Mouse (Mus musculus) heart, postnatal 10 days (tissue): ENCODE results near the gene Zfp61. TPM values are rescaled to one million over a fixed set of nuclear protein-coding genes. Genes with fewer than 3 reads are reported as not detected.

Experiments
- DNase-seq, 2 experiments: peaks; one replicate each; pipeline ENCODE4 v3.0.0; 2021
- intact Hi-C: fragments of 180-260 bp; cut with DNase I; formaldehyde crosslinking; loops from one replicate; pipeline ENCODE4 v1.15.1; 2025
- microRNA-seq, 2 experiments: library from miRNA; unstranded; fragments of <30 nt; microRNA quantifications; one replicate each; pipeline ENCODE4 v1.2.0; 2022
- total RNA-seq, 2 experiments: library from RNA; stranded (reverse); gene quantifications; 2 replicates each; pipeline ENCODE4 v1.2.3; 2021

Zfp61 gene
- total RNA-seq, 2 experiments from 2014 or later: 4.0 to 5.5 TPM

GRCm38 (mm10) chr7:24268176-24269155 is 32.6 kb downstream of the Zfp61 start:
- intact Hi-C loops: no loop called here
- DNase-seq: no peak

GRCm38 (mm10) chr7:24260000-24260312 is 41.1 kb downstream of the Zfp61 start:
- DNase-seq: no peak
- intact Hi-C loops: loop anchor here (10.0 kb wide), 1 partner anchor 55 kb away; the partner anchor contains the start of gene Zfp94

DNA sequence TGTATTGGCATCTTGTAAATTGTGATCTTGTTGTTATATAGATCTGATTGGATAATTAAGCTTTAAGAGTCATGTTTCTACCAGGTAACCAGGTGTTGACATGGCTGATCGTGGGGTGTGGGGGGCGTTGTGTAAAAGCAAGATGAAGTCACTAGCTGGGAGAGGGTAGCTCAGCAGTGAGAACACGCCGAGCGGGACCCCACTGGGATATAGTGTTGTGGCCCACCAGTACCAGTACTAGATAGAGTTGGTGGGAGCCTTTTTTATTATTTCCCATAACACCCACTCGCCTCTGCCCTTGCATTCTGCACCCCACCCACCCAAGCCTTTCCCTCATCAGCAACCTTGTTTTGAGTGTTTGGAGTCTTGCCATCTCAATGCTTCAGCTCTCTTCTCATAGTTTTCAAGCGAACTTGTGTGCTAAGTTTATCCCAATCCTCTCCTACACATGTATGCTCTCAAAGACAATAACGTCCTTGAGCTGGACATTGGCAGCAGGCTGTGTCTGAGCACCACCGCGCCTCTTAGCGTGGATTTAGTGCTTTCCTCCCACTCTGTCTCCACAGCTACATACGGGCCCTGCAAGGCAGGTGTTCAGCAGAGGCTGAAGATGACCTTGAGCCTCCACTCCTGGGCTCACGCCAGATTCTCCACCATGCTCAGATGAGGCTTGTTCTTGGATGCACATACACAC is 41.6 kb downstream of the Zfp61 start:
- intact Hi-C loops: loop anchor here (10.0 kb wide), 1 partner anchor 55 kb away; the partner anchor contains the start of gene Zfp94
- DNase-seq: no peak

DNA sequence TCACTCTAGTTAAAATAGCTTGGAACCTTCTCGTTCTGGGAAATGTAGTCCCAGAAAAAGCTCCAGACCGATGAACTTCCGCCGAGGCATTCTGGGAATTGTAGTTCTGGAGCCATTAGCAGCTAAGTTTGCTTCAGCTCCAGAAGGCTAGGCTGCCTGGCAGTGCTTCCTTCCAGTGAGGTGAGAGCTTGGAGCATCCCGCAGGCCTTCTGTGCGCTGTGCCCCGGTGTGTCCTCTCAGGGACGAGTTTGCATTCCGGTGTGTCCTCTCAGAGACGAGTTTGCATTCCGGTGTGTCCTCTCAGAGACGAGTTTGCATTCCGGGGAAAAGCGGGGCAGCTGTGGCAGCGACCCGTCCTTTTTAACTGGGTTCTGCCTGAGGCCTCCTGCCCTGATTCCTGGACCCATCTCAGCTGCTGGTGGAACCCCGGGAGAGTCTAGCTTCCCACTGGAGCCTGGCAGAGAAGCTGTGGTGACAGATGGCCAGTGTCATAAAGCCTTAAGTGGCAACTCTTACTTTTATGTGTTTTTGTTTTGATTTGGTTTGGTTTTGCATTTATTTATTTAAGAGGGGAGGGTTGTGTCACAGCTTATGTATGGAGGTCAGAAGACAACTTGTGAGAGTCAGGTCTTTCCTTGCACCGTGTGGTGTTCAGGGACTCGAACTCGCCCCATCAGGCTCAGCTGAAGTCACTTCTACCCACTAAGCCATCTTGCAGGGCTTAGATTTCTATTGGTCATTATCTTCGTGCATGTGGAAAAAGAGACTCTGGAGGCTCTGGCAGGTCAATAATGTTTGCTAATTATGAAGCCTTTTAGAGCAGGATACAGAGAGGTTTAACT is 46.2 kb downstream of the Zfp61 start, which contains the start of gene Zfp108:
Gene Zfp108 (plus strand): TSS at position 162 of the 842 bp plus-strand sequence.
- intact Hi-C loops: loop anchor here (1.0 to 10.0 kb wide), 4 partner anchors 15 to 123 kb away; partner anchors contain the start of genes Zfp235, Zfp93 and Zfp94
- DNase-seq: peak; percentile 90 to 91

GRCm38 (mm10) chr7:24253779-24254615 is 47.0 kb downstream of the Zfp61 start:
- DNase-seq: no peak
- intact Hi-C loops: loop anchor here (1.0 to 10.0 kb wide), 4 partner anchors 16 to 122 kb away; partner anchors contain the start of genes Zfp235, Zfp93 and Zfp94

Small RNAs within 50 kb of the gene (microRNA-seq; reads per million reads assigned to microRNA genes)
- 0 reads per million in 2 experiments for gene Gm27592

Other genes starting within 250 kb of the Zfp61 start
- not detected for gene Vmn1r183, start 248.0 kb downstream of the Zfp61 start, total RNA-seq
- 10 to 100 TPM in 1 of 2 experiments, 1 to 10 TPM in 1; 9.5 to 10.3 TPM for gene Zfp180, start 219.3 kb downstream of the Zfp61 start, total RNA-seq
- gene Zfp112, start 188.9 kb downstream of the Zfp61 start, total RNA-seq: 1 to 10 TPM; 3.1 to 3.8 TPM
- gene Zfp235, start 167.1 kb downstream of the Zfp61 start, total RNA-seq: 1 to 10 TPM; 4.6 to 6.0 TPM
- gene Zfp114, start 126.2 kb downstream of the Zfp61 start, total RNA-seq: under 1 TPM; 0.12 to 0.19 TPM
- gene Zfp111, start 89.8 kb downstream of the Zfp61 start, total RNA-seq: 1 to 10 TPM; 4.7 to 9.8 TPM
- gene Zfp109, start 63.7 kb downstream of the Zfp61 start, total RNA-seq: 1 to 10 TPM; 1.3 to 2.1 TPM
- gene Zfp108, start 46.4 kb downstream of the Zfp61 start, total RNA-seq: 1 to 10 TPM; 1.4 to 1.7 TPM
- gene Zfp93, start 30.8 kb downstream of the Zfp61 start, total RNA-seq: 1 to 10 TPM; 3.5 to 5.0 TPM
- gene Zfp94, start 15.4 kb upstream of the Zfp61 start, total RNA-seq: 1 to 10 TPM; 2.2 to 2.5 TPM
- gene Tescl, start 32.7 kb upstream of the Zfp61 start, total RNA-seq: under 1 TPM in 1 of 2 experiments, not detected in 1; 0.31 TPM
- gene Lypd5, start 48.0 kb upstream of the Zfp61 start, total RNA-seq: not detected
- gene Kcnn4, start 69.0 kb upstream of the Zfp61 start, total RNA-seq: 1 to 10 TPM; 1.2 to 2.2 TPM
- 10 to 100 TPM; 12.8 to 14.9 TPM for gene Smg9, start 98.4 kb upstream of the Zfp61 start, total RNA-seq
- not detected for gene Irgc1, start 151.1 kb upstream of the Zfp61 start, total RNA-seq
- gene Plaur, start 161.3 kb upstream of the Zfp61 start, total RNA-seq: 1 to 10 TPM; 4.2 to 6.1 TPM
- gene Cadm4, start 180.8 kb upstream of the Zfp61 start, total RNA-seq: 10 to 100 TPM; 18.6 to 22.7 TPM
- 10 to 100 TPM; 15.3 to 18.8 TPM for gene Zfp428, start 205.8 kb upstream of the Zfp61 start, total RNA-seq
- gene AC161166.1, start 211.2 kb upstream of the Zfp61 start, total RNA-seq: not detected
- 10 to 100 TPM; 18.3 to 20.1 TPM for gene Irgq, start 229.5 kb upstream of the Zfp61 start, total RNA-seq
- gene Pinlyp, start 244.9 kb upstream of the Zfp61 start, total RNA-seq: not detected
- gene Xrcc1, start 245.1 kb upstream of the Zfp61 start, total RNA-seq: 10 to 100 TPM; 28.8 to 33.2 TPM